Mouse (Mus musculus): ENCODE results near the gene 4930452B06Rik.

The 4930452B06Rik gene

DNA sequence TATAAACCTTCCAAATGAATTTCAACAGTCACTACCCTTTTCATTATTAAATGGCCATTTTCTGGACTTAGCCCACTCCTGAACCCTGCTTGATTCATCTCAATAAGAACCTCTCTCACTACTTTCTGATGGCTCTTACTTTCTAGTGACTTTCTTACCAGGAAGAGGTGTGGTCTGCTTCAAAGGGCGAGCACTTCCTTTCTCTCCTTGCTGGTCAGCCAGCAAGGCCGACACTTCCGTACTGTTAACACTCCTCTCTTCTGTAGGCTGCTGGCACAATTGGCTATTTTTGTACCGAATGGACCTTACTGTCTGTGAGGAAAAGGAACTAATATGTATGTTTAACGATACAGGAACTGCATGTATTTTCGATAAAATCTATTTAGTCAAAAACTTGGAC lies 148.4 kb downstream of the 4930452B06Rik start:
- DNase-seq = no peak

DNA sequence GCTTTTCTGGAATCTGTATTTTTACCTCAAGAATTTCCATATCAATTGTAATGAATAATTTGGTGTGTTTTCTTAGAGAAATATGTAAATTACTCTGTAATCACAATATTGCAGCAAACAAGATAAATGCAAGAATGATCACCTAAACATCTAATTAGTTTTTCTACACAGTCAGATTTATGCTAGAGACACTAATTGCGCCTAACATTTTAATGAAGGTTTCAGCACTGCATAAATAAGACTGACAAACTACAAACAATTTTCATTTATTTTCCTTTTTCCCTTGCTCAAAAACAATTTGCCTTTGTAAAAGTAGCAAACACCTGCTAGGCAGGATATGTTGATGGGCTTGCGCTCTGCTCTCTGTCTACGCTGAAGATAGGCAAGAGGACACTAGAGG lies 152.0 kb downstream of the 4930452B06Rik start:
- DNase-seq = no peak

DNA sequence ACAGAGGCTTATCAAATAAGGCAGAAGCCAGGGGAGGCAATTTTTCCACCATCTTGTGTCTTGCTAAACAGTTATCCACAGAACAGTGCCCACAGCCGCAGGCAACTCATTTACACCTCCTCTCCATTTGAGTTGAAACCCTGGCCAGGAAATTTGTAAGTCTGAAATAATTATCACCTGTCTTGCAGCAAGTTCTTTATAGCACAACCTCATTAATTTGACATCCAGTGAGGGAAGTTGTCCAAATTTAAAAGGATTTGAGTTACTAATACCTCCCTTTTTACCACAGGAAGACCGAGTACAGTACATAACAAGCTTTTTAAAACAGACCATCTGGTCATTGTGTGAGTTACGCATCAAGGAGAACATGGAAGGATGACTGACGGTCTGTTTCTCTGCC lies 154.8 kb downstream of the 4930452B06Rik start:
- DNase-seq = no peak

GRCm38 (mm10) chr14:8510288-8510959 lies 155.6 kb downstream of the 4930452B06Rik start:
- no peak for DNase-seq

DNA sequence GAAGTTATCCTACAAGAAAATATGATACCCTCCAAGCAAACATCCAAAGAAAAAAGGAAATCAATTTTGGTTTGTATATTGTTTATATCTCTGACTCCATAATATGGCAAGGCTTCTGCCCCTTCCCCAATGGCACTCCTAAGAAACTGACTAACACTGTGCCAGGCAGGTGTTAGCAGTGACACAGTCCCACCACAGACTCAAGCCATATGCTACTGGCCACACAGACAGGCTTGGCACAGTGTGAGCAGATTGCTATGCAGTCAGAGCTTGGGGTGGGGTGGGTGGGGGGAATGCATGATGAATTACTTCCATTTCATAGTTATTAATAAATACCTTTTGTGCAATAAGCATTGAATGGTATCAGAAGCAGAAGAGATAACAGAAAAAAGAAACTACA lies 157.4 kb downstream of the 4930452B06Rik start:
- DNase-seq = no peak

GRCm38 (mm10) chr14:8504206-8504605 lies 161.8 kb downstream of the 4930452B06Rik start:
- no peak for DNase-seq

- no peak for DNase-seq
Observed at GRCm38 (mm10) chr14:8503345-8503744, 162.7 kb downstream of the 4930452B06Rik start.

- DNase-seq = no peak
Observed at GRCm38 (mm10) chr14:8502496-8502895, 163.5 kb downstream of the 4930452B06Rik start.

DNA sequence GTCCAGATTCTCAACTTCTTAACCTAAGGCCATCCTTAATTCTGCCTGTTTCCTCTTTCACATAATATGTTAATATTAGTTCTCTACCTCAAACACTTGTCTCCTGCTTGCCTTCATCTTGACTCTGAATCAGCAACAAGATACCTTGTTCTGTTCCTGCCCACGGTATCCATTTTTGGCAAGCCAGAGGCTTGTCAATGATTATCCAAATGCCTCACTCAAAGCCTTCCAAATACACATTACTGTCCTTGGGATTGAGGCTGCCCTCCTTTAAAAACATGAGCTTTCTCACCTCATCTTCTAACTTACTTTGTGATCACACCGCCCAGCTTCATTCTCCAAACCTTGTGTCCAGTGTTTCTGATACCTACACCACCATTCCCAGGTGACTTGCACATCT lies 170.3 kb downstream of the 4930452B06Rik start:
- no peak for DNase-seq

DNA sequence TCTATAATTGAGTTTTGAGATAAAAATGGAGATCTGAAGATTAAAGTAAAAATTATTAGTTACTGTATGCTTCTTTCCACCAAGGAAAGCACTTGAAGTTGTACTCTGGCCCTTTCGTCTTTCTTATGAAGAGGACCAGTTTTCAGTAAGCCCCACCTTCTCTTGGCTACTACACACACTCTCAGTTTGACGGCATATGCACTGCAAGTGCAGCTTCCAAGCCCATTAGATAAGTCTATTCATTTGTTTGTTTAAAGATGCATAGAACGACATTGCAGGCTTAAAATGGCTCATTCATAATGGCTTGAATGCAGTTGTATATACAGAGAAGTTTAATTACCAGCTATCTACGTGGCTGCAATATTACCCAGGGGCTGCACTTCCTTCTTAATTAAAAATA lies 171.1 kb downstream of the 4930452B06Rik start:
- DNase-seq = no peak

- no peak for DNase-seq
Observed at GRCm38 (mm10) chr14:8494260-8494659, 171.8 kb downstream of the 4930452B06Rik start.

- no peak for DNase-seq
Observed at GRCm38 (mm10) chr14:8478098-8478497, 187.9 kb downstream of the 4930452B06Rik start.

DNA sequence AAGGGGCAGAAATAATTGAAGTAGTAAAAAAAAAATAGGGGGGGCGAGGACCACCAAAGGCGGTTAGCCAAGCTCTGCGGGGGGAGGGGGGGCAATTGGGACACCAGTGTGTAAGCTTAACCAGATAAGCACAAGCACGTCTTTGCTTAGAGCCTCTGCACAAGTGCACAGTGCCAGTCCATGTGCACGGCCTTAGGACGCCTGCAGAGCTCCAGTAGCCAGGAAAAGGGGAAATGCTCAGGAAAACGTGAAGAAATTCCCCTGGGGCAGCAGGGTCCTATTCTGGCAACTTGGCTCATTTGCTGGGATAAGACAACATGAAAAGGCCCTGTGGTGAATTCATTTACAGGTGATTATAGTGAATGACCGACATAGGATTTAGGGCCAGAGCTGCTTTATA lies 188.7 kb downstream of the 4930452B06Rik start:
- no peak for DNase-seq

- DNase-seq = no peak
Observed at GRCm38 (mm10) chr14:8476606-8477005, 189.4 kb downstream of the 4930452B06Rik start.

- no peak for DNase-seq
Observed at GRCm38 (mm10) chr14:8475851-8476250, 190.2 kb downstream of the 4930452B06Rik start.

- no peak for DNase-seq
Observed at GRCm38 (mm10) chr14:8472884-8473283, 193.2 kb downstream of the 4930452B06Rik start.

DNA sequence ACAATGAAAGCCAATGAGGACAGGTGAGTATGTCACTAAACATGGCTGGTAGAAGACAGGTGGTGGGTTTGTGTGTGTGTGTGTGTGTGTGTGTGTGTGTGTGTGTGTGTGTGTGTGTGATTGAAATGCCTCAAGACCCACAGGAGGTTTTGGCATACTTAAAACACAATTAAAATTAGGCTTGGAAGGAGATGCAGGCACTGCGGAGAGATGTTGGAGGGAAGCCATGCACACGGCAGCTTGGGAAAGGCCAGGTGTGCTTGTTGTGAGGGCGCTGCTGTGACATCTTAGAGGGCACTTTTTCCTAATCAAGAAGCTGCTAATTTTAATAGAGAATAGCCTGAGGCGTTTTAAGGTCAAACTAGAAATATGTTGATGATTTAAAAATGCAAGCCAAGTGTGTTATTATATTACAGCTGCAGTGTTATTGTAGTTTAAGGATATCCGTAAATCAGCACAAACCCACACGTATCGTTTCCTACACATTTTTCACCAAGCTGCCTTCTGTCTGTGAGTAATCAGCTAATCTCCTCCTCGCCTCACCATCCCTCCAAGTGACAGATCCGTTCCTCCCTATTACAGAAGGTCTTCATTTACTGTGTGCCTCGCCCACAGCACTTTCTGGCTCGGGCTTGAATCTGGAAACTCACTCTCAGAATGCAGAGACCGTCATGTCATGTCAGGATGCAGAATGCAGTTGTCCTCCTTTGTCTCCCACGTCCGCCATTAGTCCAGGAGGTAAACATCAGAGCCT lies 201.5 kb downstream of the 4930452B06Rik start:
- DNase-seq = peak in 1 of 2 experiments; percentile 4

- DNase-seq = no peak
Observed at GRCm38 (mm10) chr14:8462973-8463372, 203.1 kb downstream of the 4930452B06Rik start.

DNA sequence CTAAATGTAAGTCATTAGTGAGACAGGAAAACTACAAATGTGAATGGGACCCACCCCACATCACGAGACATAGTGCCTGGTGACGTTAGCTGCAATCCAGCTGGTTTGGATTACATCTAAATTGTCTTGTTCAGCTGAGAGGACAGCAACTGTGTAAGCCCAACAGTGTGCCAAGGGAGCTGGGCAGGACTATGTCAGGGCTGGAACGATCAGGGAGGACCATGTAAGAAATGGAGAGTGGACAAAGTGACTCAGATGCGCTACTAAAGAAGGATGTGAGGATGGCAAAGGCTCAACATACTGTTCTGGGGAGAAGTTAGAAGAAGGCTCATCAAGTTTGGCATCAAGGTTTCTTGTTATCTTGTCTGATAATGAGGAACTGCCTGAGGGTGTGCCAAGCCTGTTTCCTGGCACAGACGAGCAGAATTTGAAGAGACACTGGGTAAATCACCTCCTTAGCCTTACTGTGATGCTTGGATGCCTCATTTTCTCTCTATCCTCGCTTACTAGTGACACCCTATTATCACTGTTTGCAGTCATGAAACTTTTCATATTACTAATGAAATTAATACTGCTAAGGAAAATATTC lies 203.6 kb downstream of the 4930452B06Rik start:
- DNase-seq = no peak

- peak; percentile 26 to 40 for DNase-seq
Observed at GRCm38 (mm10) chr14:8460226-8461129, 205.6 kb downstream of the 4930452B06Rik start.

GRCm38 (mm10) chr14:8459759-8460158 lies 206.3 kb downstream of the 4930452B06Rik start:
- DNase-seq = no peak

DNA sequence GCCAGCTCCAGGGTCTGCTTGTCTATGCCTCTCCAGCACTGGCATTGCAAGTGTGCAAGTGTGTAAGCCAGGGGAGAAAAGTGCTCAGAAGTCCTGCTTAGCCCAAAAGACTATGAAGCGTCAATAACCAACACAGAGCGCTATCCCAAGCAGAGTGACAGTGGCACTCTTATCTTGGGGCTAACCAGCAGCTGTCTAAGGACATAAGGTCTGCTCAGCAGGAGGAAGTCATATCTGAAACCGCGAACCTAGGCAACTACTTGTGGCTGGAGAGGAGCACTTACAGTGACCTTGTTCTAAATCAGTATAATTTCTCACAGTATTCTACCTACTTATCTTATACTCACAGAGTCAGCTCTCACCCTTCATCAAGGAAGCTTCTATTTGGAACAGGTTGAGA lies 214.9 kb downstream of the 4930452B06Rik start:
- no peak for DNase-seq

DNA sequence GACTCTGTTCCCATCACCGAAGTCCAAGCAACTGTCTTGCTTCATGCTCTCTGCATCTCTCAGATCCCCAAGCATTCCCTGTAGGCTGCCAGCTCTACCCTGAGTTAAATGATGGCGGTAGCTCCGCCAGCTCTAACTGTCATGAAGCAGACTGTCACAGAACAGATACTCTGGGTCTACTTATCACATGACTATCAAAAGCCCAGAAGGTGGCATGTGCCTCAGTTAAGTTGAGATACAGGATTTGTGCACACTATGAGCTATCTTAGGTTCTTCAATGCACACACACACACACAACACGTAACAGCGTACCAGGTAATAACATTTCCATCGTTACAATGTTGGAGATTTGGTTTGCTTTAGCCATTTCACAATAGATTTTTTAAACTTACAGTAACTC lies 215.7 kb downstream of the 4930452B06Rik start:
- DNase-seq = no peak

All from cerebellum, adult 18-20 months (tissue).